Mouse (Mus musculus) neural tube, embryonic 12.5 days (tissue): ENCODE measurements around the gene Xrra1. TPM values are rescaled to one million over a fixed set of nuclear protein-coding genes. Genes with fewer than 3 reads are reported as not detected.
A peak's percentile ranks its signal among the peaks of the same experiment; 100 is the strongest.
"Not testable (repeated sequence)": the region's sequence is repeated elsewhere in the genome, so short reads cannot be mapped to it uniquely, and the experiment has no call there.

Source experiments
- ATAC-seq: fragments of 200-750 bp; cut with Nextera tagmentation; 2 replicates; pipeline ENCODE4 v1.8.0; 2017; ENCODE audit warnings: low read depth, mild to moderate bottlenecking, moderate TSS enrichment, moderate library complexity; ENCODE audit not compliant: low FRiP score
- H3K27ac ChIP-seq: fragments of 300-500 bp; sonication (generic); 2 replicates; pipeline ENCODE4 v1.5.1; 2016
- H3K27me3 ChIP-seq: fragments of 300-500 bp; sonication (generic); replicated peaks from 2 replicates; pipeline ENCODE4 v1.6.1; 2016; ENCODE audit warnings: mild to moderate bottlenecking
- H3K36me3 ChIP-seq: fragments of 300-500 bp; sonication (generic); 2 replicates; pipeline ENCODE4 v1.6.1; 2016; ENCODE audit warnings: mild to moderate bottlenecking
- H3K4me1 ChIP-seq: fragments of 300-500 bp; sonication (generic); 2 replicates; pipeline ENCODE4 v1.6.1; 2016
- H3K4me2 ChIP-seq: fragments of 300-500 bp; sonication (generic); replicated peaks from 2 replicates; pipeline ENCODE4 v1.6.1; 2016; ENCODE audit warnings: mild to moderate bottlenecking
- H3K4me3 ChIP-seq: fragments of 300-500 bp; sonication (generic); 2 replicates; pipeline ENCODE4 v1.5.1; 2016
- H3K9ac ChIP-seq: fragments of 300-500 bp; sonication (generic); 2 replicates; pipeline ENCODE4 v1.6.1; 2016; ENCODE audit warnings: mild to moderate bottlenecking
- H3K9me3 ChIP-seq: fragments of 300-500 bp; sonication (generic); 2 replicates; pipeline ENCODE4 v1.6.1; 2016; ENCODE audit warnings: mild to moderate bottlenecking
- WGBS: fragments of 180-500 bp; shearing (Covaris S2); methylation state at CpG from one replicate; pipeline ENCODE4 v1.1.7; 2016; 5-methylcytosine and 5-hydroxymethylcytosine counted together
- polyA plus RNA-seq: library from polyadenylated mRNA; unstranded; fragments of >200 nt; fragmentation: Nextera tagmentation; extraction: Ambion mirVana; gene quantifications from 2 replicates; pipeline ENCODE4 v1.2.1, GENCODE M21; 2016

The Xrra1 gene
- polyA plus RNA-seq: 0.52 and 0.72 TPM in 2 replicates

DNA sequence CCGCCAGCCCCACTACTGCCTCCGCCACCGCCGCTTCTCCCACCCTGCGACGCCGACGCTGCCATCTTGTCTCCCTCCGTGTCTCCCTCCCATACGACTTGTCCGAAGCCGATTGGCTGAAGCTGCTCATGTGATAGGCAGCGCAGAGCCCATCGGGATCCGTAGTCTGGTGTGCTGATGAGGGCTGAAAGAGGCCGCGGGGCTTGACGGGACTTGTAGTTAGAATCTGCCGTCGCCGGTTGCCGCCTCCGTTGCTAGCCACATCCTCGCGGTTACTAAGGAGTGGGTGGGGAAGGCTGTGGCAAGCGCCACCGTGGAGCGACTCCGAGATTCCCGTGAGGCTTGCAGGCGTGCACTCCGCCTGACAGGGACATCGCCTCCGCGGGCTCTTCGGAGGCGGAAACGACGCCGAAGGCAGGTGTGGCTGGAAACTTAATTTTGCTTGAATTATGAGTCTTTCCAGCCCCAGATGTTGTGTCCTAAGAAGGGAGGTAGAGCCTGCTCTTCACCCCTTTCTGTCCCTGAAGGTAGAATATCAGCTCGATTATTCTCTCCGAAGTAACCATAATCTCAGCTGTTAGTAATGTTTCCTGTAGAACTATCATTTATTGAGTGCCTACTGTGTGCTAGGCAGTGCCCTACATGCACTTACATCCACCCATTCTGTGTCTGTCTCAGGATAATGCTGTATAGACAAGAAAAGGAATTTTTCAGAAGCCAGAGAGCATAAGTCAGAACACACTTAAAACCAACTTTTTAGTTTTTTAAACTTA, at the start of gene Xrra1:
Gene Xrra1 (plus strand): TSS at position 304 of the 773 bp plus-strand sequence.
- peak; percentile 99 for ATAC-seq
- Histone ChIP-seq H3K4me1 (peaks cover 12% of the 10 kb centered on the region), H3K4me2 (peak within 1 kb of the TSS; percentile 79), H3K4me3 (peak within 1 kb of the TSS; percentile 81), H3K9ac (peak within 1 kb of the TSS; percentile 84), H3K27ac (no peak within 1 kb of the TSS), H3K36me3 (peaks cover 10% of the 10 kb centered on the region), H3K27me3 (no peaks in the 10 kb centered on the region), H3K9me3 (no peaks in the 10 kb centered on the region)
- WGBS: 1% methylated on average over 42 of the region's 42 CpGs

DNA sequence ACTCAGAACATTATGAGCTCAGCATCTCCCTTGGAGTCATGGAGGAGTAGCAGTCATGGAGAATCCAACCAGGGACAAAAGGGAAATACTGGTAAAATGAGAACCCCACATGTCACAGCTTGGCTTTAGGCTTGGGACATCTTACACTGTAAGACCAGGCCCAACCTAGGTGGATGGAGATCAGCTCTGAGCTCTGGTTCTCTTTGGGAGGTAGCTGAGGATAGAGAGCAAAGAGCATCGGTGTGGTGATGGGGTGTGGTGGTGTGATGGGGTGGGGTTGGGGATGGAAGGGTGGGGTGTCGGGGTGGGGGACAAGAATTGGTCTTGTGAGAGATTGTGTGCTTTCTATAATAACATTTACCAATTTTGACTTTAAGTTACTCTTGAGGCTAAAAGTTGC, 48.1 kb upstream of the Xrra1 start:
- no peak for ATAC-seq
- no peaks in the 10 kb centered on the region for H3K27me3 ChIP-seq
- 94% methylated on average over 2 of the region's 2 CpGs for WGBS

DNA sequence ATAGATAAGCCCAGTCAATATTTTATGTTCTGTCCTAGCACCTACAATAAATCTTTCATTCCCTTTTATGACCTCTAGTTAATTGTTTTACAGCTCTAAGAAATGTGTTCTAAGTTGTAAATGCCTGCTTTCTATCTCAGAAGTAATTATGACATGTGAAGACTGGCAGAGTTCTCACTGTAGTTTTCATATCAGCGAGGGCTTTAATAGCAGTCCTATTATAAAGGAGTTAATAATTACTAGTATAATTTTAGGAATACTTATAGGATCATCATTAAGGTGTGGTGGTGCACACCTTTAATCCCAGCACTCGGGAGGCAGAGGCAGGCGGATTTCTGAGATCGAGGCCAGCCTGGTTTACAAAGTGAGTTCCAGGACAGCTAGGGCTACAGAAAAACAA, 47.3 kb upstream of the Xrra1 start:
- 88% methylated on average over 4 of the region's 4 CpGs for WGBS
- Histone ChIP-seq H3K9me3 (no peaks in the 10 kb centered on the region), H3K27ac (no peak overlapping the region), H3K27me3 (no peaks in the 10 kb centered on the region), H3K9ac (no peak overlapping the region), H3K4me3 (no peak overlapping the region), H3K4me2 (no peak overlapping the region), H3K36me3 (0 out of 2 replicates have a peak, but pooled peaks cover 5% of the 10 kb centered on the region), H3K4me1 (no peaks in the 10 kb centered on the region)
- no peak for ATAC-seq

More for the DNA sequence above, 48.1 kb upstream of the Xrra1 start:
- H3K4me1 ChIP-seq: no peaks in the 10 kb centered on the region
- H3K4me2 ChIP-seq: no peak overlapping the region
- H3K9ac ChIP-seq: no peak overlapping the region
- no peak overlapping the region for H3K27ac ChIP-seq
- 0 out of 2 replicates have a peak, but pooled peaks cover 5% of the 10 kb centered on the region for H3K36me3 ChIP-seq
- H3K9me3 ChIP-seq: no peaks in the 10 kb centered on the region
- H3K4me3 ChIP-seq: no peak overlapping the region

DNA sequence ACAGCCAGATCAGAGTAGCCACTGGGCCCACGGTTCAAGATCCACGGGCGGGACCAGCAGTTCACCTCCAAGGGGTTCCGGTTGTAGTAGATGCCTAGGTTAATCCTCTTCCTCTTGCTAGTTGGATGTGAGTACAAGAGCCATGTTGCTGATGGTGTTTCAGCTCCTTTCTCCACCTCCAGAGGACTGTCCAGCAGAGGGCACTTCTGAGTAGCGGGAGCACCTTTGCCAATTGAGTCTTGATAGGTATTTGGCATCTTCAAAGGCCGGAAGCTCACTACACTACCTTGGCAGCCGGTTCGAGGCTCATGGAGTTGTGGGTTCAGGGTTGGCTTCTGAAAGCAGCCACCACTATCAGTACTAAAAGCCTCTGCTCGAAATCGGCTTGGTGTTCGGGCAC, 45.5 kb upstream of the Xrra1 start:
- no peak for ATAC-seq
- Histone ChIP-seq H3K36me3 (0 out of 2 replicates have a peak, but pooled peaks cover 5% of the 10 kb centered on the region), H3K9me3 (no peaks in the 10 kb centered on the region), H3K27ac (no peak overlapping the region), H3K4me2 (no peak overlapping the region), H3K27me3 (no peaks in the 10 kb centered on the region), H3K4me1 (no peaks in the 10 kb centered on the region), H3K4me3 (no peak overlapping the region), H3K9ac (no peak overlapping the region)
- whole genome bisulfite sequencing: 88% methylated on average over 11 of the region's 11 CpGs

DNA sequence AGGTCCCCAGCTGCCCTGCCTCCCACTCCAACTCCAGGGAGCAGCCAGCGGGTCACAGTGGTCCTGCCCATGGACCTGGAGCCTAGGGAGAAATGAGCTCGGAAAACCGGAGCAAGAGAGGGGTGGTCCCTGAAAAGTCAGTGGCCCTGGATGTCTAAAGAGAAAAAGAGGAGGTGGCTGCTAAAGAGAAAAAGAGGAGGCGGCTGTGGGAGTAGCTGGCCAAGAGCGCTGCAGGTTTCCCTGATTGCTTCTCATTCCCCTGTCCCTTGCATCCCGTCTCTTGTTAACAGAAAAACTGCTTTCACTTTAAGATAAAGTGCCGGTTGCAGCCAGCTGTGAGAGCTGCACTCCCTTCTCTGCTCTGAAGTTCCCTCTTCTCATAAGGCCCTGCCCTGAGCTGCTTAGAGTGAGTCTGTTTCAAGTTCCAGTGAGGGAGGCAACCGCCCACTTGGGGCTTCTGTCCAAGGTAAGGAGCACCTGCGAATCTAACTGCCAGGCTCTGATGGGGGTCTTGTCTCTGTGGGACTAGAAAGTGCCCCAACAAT, 40.7 kb upstream of the Xrra1 start:
- H3K4me3 ChIP-seq, ATAC-seq, H3K4me1 ChIP-seq, H3K36me3 ChIP-seq, H3K27ac ChIP-seq, H3K9ac ChIP-seq, H3K27me3 ChIP-seq, H3K9me3 ChIP-seq, H3K4me2 ChIP-seq: not testable (repeated sequence)
- WGBS: 16% methylated on average over 9 of the region's 9 CpGs

DNA sequence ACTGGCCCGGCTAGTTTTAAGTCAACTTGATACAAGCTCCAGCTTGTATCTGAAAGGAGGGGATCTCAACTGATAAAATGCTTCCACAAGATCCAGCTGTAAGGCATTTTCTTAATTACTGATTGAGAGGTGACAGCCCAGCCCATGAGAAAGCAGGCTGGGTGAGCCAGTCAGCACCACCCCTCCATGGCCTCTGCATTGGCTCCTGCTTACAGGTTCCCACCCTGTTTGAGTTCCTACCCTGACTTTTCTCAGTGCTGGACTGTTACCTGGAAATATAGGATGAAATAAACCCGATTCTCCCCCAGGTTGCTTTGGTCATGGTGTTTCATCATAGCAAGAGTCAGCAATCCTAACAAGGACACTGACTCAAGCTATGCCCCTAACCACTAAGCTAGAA, 37.0 kb upstream of the Xrra1 start:
- Histone ChIP-seq H3K4me2 (no peak overlapping the region), H3K9me3 (no peaks in the 10 kb centered on the region), H3K4me3 (no peak overlapping the region), H3K4me1 (no peaks in the 10 kb centered on the region), H3K27ac (no peak overlapping the region), H3K36me3 (no peaks in the 10 kb centered on the region), H3K9ac (no peak overlapping the region), H3K27me3 (no peaks in the 10 kb centered on the region)
- WGBS: 88% methylated on average over 2 of the region's 2 CpGs
- ATAC-seq: no peak

DNA sequence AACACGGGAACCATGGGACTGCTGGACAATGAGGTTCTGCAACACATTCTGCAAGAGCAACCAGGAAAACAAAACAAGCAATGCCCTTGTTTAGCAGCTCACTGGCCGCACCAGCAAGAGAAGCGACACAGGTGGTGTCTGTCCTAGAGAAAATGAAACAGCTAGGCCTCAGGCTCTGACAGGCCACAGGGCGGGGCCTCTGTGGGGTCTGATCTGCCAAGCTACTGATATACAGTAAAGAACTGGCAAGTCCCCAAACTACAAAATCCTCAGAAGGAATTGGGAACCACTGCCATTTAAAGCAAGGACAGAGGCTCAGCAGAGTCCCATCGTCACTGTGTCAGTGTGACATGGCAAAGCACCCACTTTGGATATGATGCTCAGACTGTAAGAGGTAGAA, 36.5 kb upstream of the Xrra1 start:
- Histone ChIP-seq H3K36me3 (no peaks in the 10 kb centered on the region), H3K9ac (no peak overlapping the region), H3K27ac (no peak overlapping the region), H3K4me2 (no peak overlapping the region), H3K4me1 (no peaks in the 10 kb centered on the region), H3K4me3 (no peak overlapping the region), H3K27me3 (no peaks in the 10 kb centered on the region), H3K9me3 (no peaks in the 10 kb centered on the region)
- ATAC-seq: no peak
- 88% methylated on average over 5 of the region's 5 CpGs for WGBS

GRCm38 (mm10) chr7:99823045-99823663, 35.8 kb upstream of the Xrra1 start:
- Histone ChIP-seq H3K27ac (no peak overlapping the region), H3K27me3 (no peaks in the 10 kb centered on the region), H3K4me2 (no peak overlapping the region), H3K4me1 (no peaks in the 10 kb centered on the region), H3K36me3 (no peaks in the 10 kb centered on the region), H3K9ac (no peak overlapping the region), H3K4me3 (no peak overlapping the region), H3K9me3 (no peaks in the 10 kb centered on the region)
- ATAC-seq: no peak
- WGBS: 89% methylated on average over 10 of the region's 10 CpGs

DNA sequence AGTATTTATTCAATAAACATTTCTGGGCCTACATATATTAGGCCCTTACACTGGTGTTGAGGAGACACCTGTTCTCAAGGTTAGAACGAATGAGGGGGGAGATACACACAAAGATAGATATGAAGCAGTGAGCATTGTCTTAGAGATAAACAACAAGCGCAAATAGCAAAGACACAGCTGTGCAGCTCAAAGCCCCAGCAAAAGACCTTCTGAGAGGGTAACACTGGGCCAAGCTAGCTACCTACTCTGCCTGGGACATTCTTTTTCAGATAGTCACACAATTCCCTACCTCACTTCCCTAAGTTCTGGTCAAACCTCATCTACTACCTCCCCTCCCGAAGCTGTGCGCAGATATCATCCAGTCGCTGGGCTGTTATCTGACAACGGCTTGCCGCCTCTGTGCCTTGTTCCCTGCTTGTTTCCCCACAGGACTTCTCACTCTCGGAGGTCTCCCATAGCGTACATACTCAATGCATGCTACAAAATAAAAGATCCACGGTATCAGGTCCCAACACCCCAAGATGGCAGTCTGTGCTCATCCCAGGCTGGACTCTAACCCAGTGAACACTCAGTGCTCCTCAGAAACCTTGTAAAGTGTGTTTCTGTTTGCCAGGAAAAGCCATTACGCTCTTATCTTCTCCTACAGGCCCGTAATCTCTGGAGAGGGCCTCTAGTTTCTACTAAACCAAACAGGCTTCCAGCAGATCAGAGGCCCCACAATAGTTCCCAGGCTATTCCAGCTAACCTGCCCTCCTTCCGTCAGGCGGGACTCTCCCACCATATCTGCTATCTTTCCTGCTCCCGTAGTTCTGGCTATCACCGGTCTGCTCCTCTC, 34.0 kb upstream of the Xrra1 start:
- 90% methylated on average over 16 of the region's 16 CpGs for WGBS
- no peak overlapping the region for H3K27ac ChIP-seq
- no peak overlapping the region for H3K4me2 ChIP-seq
- H3K9me3 ChIP-seq: no peaks in the 10 kb centered on the region
- H3K9ac ChIP-seq: no peak overlapping the region
- no peak for ATAC-seq
- no peak overlapping the region for H3K4me3 ChIP-seq
- no peaks in the 10 kb centered on the region for H3K4me1 ChIP-seq
- H3K36me3 ChIP-seq: no peaks in the 10 kb centered on the region
- H3K27me3 ChIP-seq: no peaks in the 10 kb centered on the region

DNA sequence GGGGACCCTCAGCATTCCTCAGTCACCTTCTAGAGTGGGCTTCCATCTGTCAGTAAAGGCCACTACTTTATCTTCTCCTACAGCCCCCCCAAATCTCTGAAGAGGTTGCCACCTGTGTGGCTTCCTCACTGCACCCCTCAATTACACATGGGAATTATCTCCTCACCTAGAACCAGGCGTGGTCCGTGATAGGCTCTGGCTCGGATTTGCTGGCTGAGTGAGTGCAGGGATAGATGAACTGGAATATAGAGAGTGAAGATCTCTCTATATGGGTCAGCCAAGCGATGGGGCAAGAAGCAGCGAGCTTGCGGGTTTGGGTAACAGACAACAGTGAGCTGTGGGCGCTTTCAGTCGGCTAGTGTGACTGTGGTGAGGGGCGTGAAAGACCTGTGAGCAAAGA, 33.4 kb upstream of the Xrra1 start:
- Histone ChIP-seq H3K36me3 (no peaks in the 10 kb centered on the region), H3K4me2 (no peak overlapping the region)

DNA sequence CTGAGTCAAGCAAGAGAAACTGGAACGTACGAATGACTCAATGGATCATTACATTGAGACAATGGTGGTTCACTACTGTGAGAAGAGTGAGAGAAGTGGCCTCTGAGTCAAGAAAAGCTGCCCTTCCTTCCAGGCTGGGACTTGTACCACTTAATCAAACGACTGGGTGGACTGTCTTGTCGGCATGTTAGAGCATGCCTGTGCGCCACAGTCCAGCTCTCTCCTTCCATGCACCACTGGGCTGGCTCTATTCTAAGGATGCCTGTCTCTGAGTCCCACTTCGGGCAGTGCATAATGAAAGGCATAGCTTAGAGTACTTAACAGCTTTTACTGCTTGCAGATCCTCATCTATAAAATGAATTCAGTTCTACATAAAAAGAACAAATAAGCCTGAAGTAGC, 32.8 kb upstream of the Xrra1 start:
- 72% methylated on average over 6 of the region's 6 CpGs for WGBS
- H3K27ac ChIP-seq: no peak overlapping the region
- ATAC-seq: no peak

More for the DNA sequence above, 33.4 kb upstream of the Xrra1 start:
- 85% methylated on average over 9 of the region's 9 CpGs for WGBS
- no peak overlapping the region for H3K27ac ChIP-seq
- no peak overlapping the region for H3K4me3 ChIP-seq
- no peak overlapping the region for H3K9ac ChIP-seq
- no peak for ATAC-seq
- H3K9me3 ChIP-seq: no peaks in the 10 kb centered on the region
- no peaks in the 10 kb centered on the region for H3K4me1 ChIP-seq
- H3K27me3 ChIP-seq: no peaks in the 10 kb centered on the region

DNA sequence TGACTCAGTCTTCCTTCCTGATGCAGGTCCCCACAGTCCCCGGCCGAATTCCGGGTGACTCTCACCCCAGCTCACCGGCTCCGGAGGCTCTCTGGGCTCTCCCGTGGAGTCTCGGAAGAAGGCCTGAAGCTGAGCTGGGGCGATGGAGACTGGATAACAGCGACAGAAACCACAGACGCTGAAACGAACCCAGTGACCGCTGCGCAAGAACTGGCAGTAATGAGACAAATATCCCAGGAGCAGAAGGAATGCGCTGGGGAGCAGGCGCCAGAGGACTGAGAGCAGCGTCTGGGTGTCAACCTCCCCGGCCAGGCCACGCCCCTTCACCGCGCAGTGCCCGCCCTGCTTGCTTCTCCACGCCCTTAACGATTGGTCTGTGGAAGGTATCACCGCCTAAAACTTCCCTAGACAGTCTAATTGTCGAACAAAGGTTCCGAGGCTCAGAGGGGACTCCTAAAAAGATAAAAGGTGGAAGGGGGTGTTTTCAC, 30.8 kb upstream of the Xrra1 start, which contains the start of gene Neu3:
Gene Neu3 (minus strand): TSS at position 335 of the 488 bp plus-strand sequence.
- under 1% methylated on average over 26 of the region's 26 CpGs for WGBS
- Histone ChIP-seq H3K9me3 (no peaks in the 10 kb centered on the region), H3K36me3 (no peaks in the 10 kb centered on the region), H3K4me2 (peak within 1 kb of the TSS; percentile 65), H3K27ac (peak within 1 kb of the TSS; percentile 29; the same call in 1 of the 2 replicates), H3K4me3 (peak within 1 kb of the TSS; percentile 35), H3K27me3 (no peaks in the 10 kb centered on the region), H3K4me1 (no peaks in the 10 kb centered on the region), H3K9ac (peak within 1 kb of the TSS; percentile 58)
- ATAC-seq: peak; percentile 95

More for the DNA sequence above, 32.8 kb upstream of the Xrra1 start:
- Histone ChIP-seq H3K36me3 (no peaks in the 10 kb centered on the region), H3K4me2 (no peak overlapping the region), H3K9ac (no peak overlapping the region), H3K4me3 (no peak overlapping the region), H3K4me1 (no peaks in the 10 kb centered on the region), H3K9me3 (no peaks in the 10 kb centered on the region), H3K27me3 (no peaks in the 10 kb centered on the region)
